Mouse (Mus musculus) CH12.LX (cell line): Measurements from ENCODE around the gene Tyrobp. TPM values are rescaled to one million over a fixed set of nuclear protein-coding genes. Genes with fewer than 3 reads are reported as not detected.

Source experiments
- DNase-seq: peaks from one replicate; pipeline ENCODE4 v3.0.0-alpha.2; 2013; ENCODE audit errors: extremely low read depth
- H3K27ac ChIP-seq: 2 replicates; pipeline ENCODE4 v1.5.1; 2012; ENCODE audit warnings: low read depth, mild to moderate bottlenecking, control low read depth, moderate library complexity; ENCODE audit not compliant: insufficient read depth
- H3K27me3 ChIP-seq: replicated peaks from 2 replicates; pipeline ENCODE3; 2012; ENCODE audit warnings: inconsistent platforms
- H3K36me3 ChIP-seq, 2 experiments: replicated peaks in 1 of 2; 2 replicates each; pipeline versions ENCODE3 to v1.6.1; 2012; ENCODE audit warnings: inconsistent platforms in 1 of 2, low read length in 1 of 2, mild to moderate bottlenecking in 1 of 2, mixed read lengths in 1 of 2, moderate library complexity in 1 of 2; ENCODE audit not compliant: control insufficient read depth in 1 of 2, insufficient read depth in 1 of 2
- H3K4me1 ChIP-seq, 2 experiments: 2 replicates each; pipeline ENCODE4 v1.6.1; 2012; ENCODE audit warnings: inconsistent platforms in 1 of 2, moderate library complexity in 1 of 2; ENCODE audit not compliant: insufficient read depth in 2 of 2, control insufficient read depth in 1 of 2
- H3K4me2 ChIP-seq: 2 replicates; pipeline ENCODE4 v1.6.1; 2012; ENCODE audit warnings: low read depth, mild to moderate bottlenecking, control low read depth; ENCODE audit not compliant: poor library complexity, insufficient read depth, severe bottlenecking
- H3K4me3 ChIP-seq, 3 experiments: fragments of 150-350 bp in 1 of 3; sonication (generic) in 1 of 3; replicated peaks in 1 of 3; 2 replicates each; pipeline versions ENCODE3 to v1.5.1; 2011 to 2012; ENCODE audit warnings: low read depth in 2 of 3, low read length in 2 of 3, mild to moderate bottlenecking in 2 of 3, moderate library complexity in 2 of 3, control low read depth in 1 of 3, improper control_type of control experiment in 1 of 3, inconsistent platforms in 1 of 3, mixed read lengths in 1 of 3; ENCODE audit not compliant: poor library complexity in 1 of 3
- H3K79me2 ChIP-seq: replicated peaks from 2 replicates; pipeline ENCODE4 v1.6.1; 2012; ENCODE audit warnings: mild to moderate bottlenecking, moderate library complexity; ENCODE audit not compliant: control insufficient read depth, poor library complexity, insufficient read depth, severe bottlenecking; ENCODE audit errors: extremely low read depth
- H3K9ac ChIP-seq: 2 replicates; pipeline ENCODE4 v1.6.1; 2012; ENCODE audit warnings: low read depth, mild to moderate bottlenecking, control low read depth, moderate library complexity; ENCODE audit not compliant: insufficient read depth
- H3K9me3 ChIP-seq: replicated peaks from 2 replicates; pipeline ENCODE3; 2012; ENCODE audit warnings: low read length, inconsistent platforms, mixed read lengths
- CHD2 ChIP-seq: IDR thresholded peaks from 2 replicates; pipeline ENCODE4 v1.6.1; 2011; ENCODE audit warnings: low read length, improper control_type of control experiment
- CTCF ChIP-seq, 2 experiments: IDR thresholded peaks in 1 of 2; conservative IDR thresholded peaks in 1 of 2; 2 replicates each; pipeline ENCODE4 v1.5.1; 2011 to 2012; ENCODE audit warnings: low read depth in 2 of 2, low read length in 2 of 2, improper control_type of control experiment in 1 of 2, inconsistent platforms in 1 of 2, mild to moderate bottlenecking in 1 of 2, moderate library complexity in 1 of 2
- ELF1 ChIP-seq: IDR thresholded peaks from 2 replicates; pipeline ENCODE4 v1.6.1; 2014; ENCODE audit warnings: low read depth, mild to moderate bottlenecking, inconsistent platforms, low read length, improper control_type of control experiment
- EP300 ChIP-seq: IDR thresholded peaks from 2 replicates; pipeline ENCODE4 v1.6.1; 2011; ENCODE audit warnings: low read length, improper control_type of control experiment
- ETS1 ChIP-seq: conservative IDR thresholded peaks from 2 replicates; pipeline ENCODE4 v1.6.1; 2012; ENCODE audit warnings: low read depth, mild to moderate bottlenecking, inconsistent platforms, low read length, improper control_type of control experiment, moderate library complexity
- IRF4 ChIP-seq: IDR thresholded peaks from 2 replicates; pipeline ENCODE4 v1.6.1; 2014; ENCODE audit warnings: low read depth, mild to moderate bottlenecking, inconsistent platforms, low read length, improper control_type of control experiment
- MAZ ChIP-seq: IDR thresholded peaks from 2 replicates; pipeline ENCODE4 v1.6.1; 2012; ENCODE audit warnings: low read depth, mild to moderate bottlenecking, inconsistent platforms, low read length, improper control_type of control experiment, moderate library complexity
- NRF1 ChIP-seq: IDR thresholded peaks from 2 replicates; pipeline ENCODE4 v1.6.1; 2014; ENCODE audit warnings: low read depth, mild to moderate bottlenecking, inconsistent platforms, low read length, improper control_type of control experiment, moderate library complexity
- POLR2AphosphoS2 ChIP-seq: IDR thresholded peaks from 2 replicates; pipeline ENCODE4 v1.6.1; 2011; ENCODE audit warnings: low read depth, low read length, improper control_type of control experiment
- RCOR1 ChIP-seq: conservative IDR thresholded peaks from 2 replicates; pipeline ENCODE4 v1.6.1; 2012; ENCODE audit warnings: low read depth, mild to moderate bottlenecking, inconsistent platforms, low read length, improper control_type of control experiment
- SMC3 ChIP-seq: IDR thresholded peaks from 2 replicates; pipeline ENCODE4 v1.6.1; 2011; ENCODE audit warnings: low read depth, low read length, improper control_type of control experiment
- TBP ChIP-seq: conservative IDR thresholded peaks from 2 replicates; pipeline ENCODE4 v1.6.1; 2011; ENCODE audit warnings: low read depth, low read length, improper control_type of control experiment
- TCF12 ChIP-seq: IDR thresholded peaks from 2 replicates; pipeline ENCODE4 v1.6.1; 2014; ENCODE audit warnings: low read depth, mild to moderate bottlenecking, inconsistent platforms, low read length, improper control_type of control experiment
- USF1 ChIP-seq: IDR thresholded peaks from 2 replicates; pipeline ENCODE4 v1.6.1; 2014; ENCODE audit warnings: low read depth, mild to moderate bottlenecking, inconsistent platforms, low read length, improper control_type of control experiment
- USF2 ChIP-seq: conservative IDR thresholded peaks from 2 replicates; pipeline ENCODE4 v1.6.1; 2011; ENCODE audit warnings: low read depth, low read length, improper control_type of control experiment
- ZC3H11A ChIP-seq: IDR thresholded peaks from 2 replicates; pipeline ENCODE4 v1.6.1; 2012; ENCODE audit warnings: low read depth, mild to moderate bottlenecking, inconsistent platforms, low read length, improper control_type of control experiment
- ZNF384 ChIP-seq: IDR thresholded peaks from 2 replicates; pipeline ENCODE4 v1.6.1; 2012; ENCODE audit warnings: low read depth, low read length, improper control_type of control experiment, inconsistent platforms
- dilution Hi-C: fragments of 300-500 bp; cut with MboI; formaldehyde crosslinking; loops from 2 replicates; pipeline ENCODE4 v1.14.3; 2020; ENCODE audit warnings: low sequenced_read_pairs; ENCODE audit not compliant: extremely low pct_unique_long_range_greater_than_20kb, extremely low pct_ligation_motif_present
- in situ Hi-C: fragments of 300-500 bp; cut with MboI; formaldehyde crosslinking; loops from 3 replicates; pipeline ENCODE4 v1.14.3; 2019; ENCODE audit warnings: low sequenced_read_pairs, low pct_ligation_motif_present, low pct_unique_long_range_greater_than_20kb, mixed read lengths
- polyA plus RNA-seq: library from polyadenylated mRNA; unstranded; fragments of >175 nt; gene quantifications from 2 replicates; pipeline ENCODE4 v1.2.1, GENCODE M21; 2012; ENCODE audit warnings: low read depth; ENCODE audit not compliant: insufficient read length
- total RNA-seq, 2 experiments: library from RNA; depleted of rRNA; stranded (reverse); fragments of 300-350 nt in 1 of 2; fragments of >200 nt in 1 of 2; gene quantifications; 2 replicates each; pipeline ENCODE4 v1.2.3; 2012 to 2014

Gene Tyrobp
- total and polyA plus RNA-seq, 3 experiments: 4.2 to 18.9 (median 13.0) TPM

DNA sequence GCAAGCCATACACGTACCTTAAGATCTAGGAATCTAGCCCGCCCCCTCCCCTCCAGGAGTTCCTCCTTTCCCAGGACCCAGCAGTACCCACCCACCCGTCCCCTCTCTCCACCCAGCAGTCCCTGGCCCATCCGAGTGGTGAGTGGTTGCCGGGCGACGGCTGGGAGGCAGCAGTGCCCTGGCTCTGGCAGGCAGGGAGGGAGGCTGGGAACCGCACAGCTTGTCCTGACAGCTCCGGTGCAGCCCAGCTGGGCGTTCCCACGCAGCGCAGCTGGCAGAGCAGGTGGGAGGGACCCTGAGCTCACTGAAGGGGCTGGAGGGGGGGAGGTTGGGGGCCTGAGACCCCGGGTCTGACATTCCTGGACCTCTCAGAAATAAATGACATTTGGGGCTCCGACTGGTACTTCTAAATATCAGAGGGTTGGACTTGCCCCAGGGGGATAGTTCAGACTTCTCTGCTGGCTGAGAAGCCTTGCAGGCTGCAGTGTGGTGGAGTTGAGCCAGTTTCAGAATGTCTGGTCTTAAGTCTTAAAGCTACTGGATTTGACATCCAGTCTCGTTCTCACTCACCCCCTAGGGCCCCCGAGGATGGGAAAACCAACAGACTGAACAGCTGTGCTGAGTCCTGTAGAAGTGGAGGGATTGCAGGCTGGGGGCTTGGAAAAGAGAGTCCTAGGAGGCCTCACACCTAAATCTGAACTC lies 44.2 kb downstream of the Tyrobp start, which contains the start of the genes Kirrel2 and Nphs1:
TSS of gene Kirrel2 (minus strand) at position 62 of the 702 bp plus-strand sequence.
TSS of gene Nphs1 (plus strand) at position 687 of the 702 bp plus-strand sequence.
- H3K4me2 ChIP-seq: peak within 1 kb of the TSS; percentile 39; the same call in 1 of the 2 replicates
- H3K27me3 ChIP-seq: peaks cover 97% of the 10 kb centered on the region
- dilution Hi-C loops (no loop called here), in situ Hi-C loops (no loop called here)
- no peaks in the 10 kb centered on the region for H3K79me2 ChIP-seq
- H3K4me1 ChIP-seq: peaks cover 16 to 31% of the 10 kb centered on the region in 2 experiments
- no peak for TF ChIP-seq TBP
- no peak for TF ChIP-seq CHD2
- TF ChIP-seq ZC3H11A: no peak
- 0 out of 2 replicates have a peak, but pooled peaks have one; percentile 34 for TF ChIP-seq IRF4
- no peak for TF ChIP-seq NRF1
- TF ChIP-seq POLR2AphosphoS2: no peak
- no peak for TF ChIP-seq ETS1
- no peak for TF ChIP-seq MAZ
- peak; percentile 26; the same call in 1 of the 2 replicates for TF ChIP-seq EP300
- no peak within 1 kb of the TSS for H3K27ac ChIP-seq
- DNase-seq: peak; percentile 28
- no peaks in the 10 kb centered on the region for H3K36me3 ChIP-seq
- H3K9ac ChIP-seq: no peak within 1 kb of the TSS
- no peak within 1 kb of the TSS for H3K4me3 ChIP-seq
- no peaks in the 10 kb centered on the region for H3K9me3 ChIP-seq

DNA sequence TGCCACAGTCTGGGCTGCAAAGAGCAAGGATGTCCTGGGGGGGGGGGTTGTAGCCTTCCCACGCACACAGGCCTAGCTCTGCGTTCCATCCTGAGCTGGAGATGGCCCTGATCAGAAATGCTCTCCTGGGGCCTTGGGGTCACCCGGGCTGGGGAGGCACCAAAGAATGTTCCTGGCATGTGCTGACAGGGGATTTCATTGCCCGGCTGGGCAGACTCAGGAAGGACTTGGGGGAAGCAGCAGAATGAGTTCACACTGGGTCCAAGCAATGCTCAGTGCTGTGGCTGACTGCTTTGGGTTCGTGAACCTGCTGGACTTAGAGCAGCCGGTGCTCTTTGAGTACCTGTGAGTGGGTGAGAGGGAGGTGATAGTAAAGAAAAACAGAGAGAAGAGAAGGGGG lies 45.9 kb downstream of the Tyrobp start:
- in situ Hi-C loops: no loop called here
- H3K9ac ChIP-seq: no peak overlapping the region
- DNase-seq: no peak
- dilution Hi-C loops: no loop called here
- TF ChIP-seq RCOR1 (no peak), CTCF (conservative IDR thresholded peaks at IDR 0.05 in 1 of 2, IDR thresholded peaks at IDR 0.05 in 1 of 2; ENCODE audit: low read depth in 2 of 2, low read length in 2 of 2) (no peak), ZC3H11A (no peak), TCF12 (no peak), SMC3 (no peak), ZNF384 (no peak), NRF1 (no peak), USF2 (no peak), USF1 (no peak), ELF1 (no peak), POLR2AphosphoS2 (no peak)
- no peaks in the 10 kb centered on the region for H3K9me3 ChIP-seq
- H3K36me3 ChIP-seq: no peaks in the 10 kb centered on the region
- peaks cover 96% of the 10 kb centered on the region for H3K27me3 ChIP-seq
- no peak overlapping the region for H3K4me2 ChIP-seq
- H3K4me1 ChIP-seq: peaks cover 3 to 17% of the 10 kb centered on the region in 2 experiments; a peak in 2 of 4 replicates
- no peak overlapping the region for H3K4me3 ChIP-seq
- no peaks in the 10 kb centered on the region for H3K79me2 ChIP-seq
- H3K27ac ChIP-seq: no peak overlapping the region
